Mouse (Mus musculus) ES-Bruce4 (cell line): ENCODE data around the gene Synj1.

Experiments used
- CTCF ChIP-seq: IDR thresholded peaks from one replicate; pipeline ENCODE4 v1.8.1; 2011; ENCODE audit warnings: low read depth, low read length
- EP300 ChIP-seq: IDR thresholded peaks from 2 replicates; pipeline ENCODE4 v1.6.1; 2011; ENCODE audit warnings: low read depth, low read length; ENCODE audit not compliant: insufficient read depth

GRCm38 (mm10) chr16:91020842-91021483 is 9.9 kb upstream of the Synj1 start:
- TF ChIP-seq CTCF (no peak), EP300 (no peak)
